Mouse (Mus musculus): ENCODE data around the gene Nkiras2. TPM values are rescaled to one million over a fixed set of nuclear protein-coding genes. Genes with fewer than 3 reads are reported as not detected.
A peak's percentile ranks its signal among the peaks of the same experiment; 100 is the strongest.
"Not testable (repeated sequence)": the region's sequence is repeated elsewhere in the genome, so short reads cannot be mapped to it uniquely, and the experiment has no call there.

The Nkiras2 gene
- polyA plus RNA-seq, 1 experiment from 2014 or later = 63.1 TPM

DNA sequence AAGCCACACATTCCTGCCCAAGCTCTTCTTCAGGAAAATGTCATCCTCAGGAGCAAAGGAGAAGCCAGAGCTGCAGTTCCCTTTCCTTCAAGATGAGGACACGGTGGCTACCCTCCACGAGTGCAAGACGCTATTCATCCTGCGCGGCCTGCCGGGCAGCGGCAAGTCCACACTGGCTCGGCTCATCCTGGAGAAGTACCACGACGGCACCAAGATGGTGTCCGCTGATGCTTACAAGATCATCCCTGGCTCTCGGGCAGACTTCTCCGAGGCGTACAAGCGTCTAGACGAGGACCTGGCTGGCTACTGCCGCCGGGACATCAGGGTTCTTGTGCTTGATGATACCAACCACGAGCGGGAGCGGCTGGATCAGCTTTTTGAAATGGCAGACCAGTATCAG lies 42.8 kb upstream of the Nkiras2 start:
- no peak for ATAC-seq (ENCODE audit: insufficient number of reproducible peaks, insufficient read depth, low FRiP score, low read depth)
- Histone ChIP-seq H3K4me2 (replicated peaks; ENCODE audit: low read depth, low read length) (no peak overlapping the region), H3K27ac (ENCODE audit: low read length) (no peak overlapping the region), H3K4me1 (ENCODE audit: control insufficient read depth, insufficient read depth, low read length) (peaks cover 4% of the 10 kb centered on the region; the same call in 1 of the 2 replicates), H3K9me3 (ENCODE audit: control insufficient read depth, low read depth, low read length) (no peaks in the 10 kb centered on the region), H3K4me3 (ENCODE audit: low read depth, low read length) (no peak overlapping the region; the same call in 1 of the 2 replicates), H3K36me3 (ENCODE audit: control insufficient read depth, insufficient read depth, low read length) (peaks cover 20% of the 10 kb centered on the region; the same call in 1 of the 2 replicates), H3K27me3 (ENCODE audit: control insufficient read depth, insufficient read depth, low read length) (no peaks in the 10 kb centered on the region; the same call in 1 of the 2 replicates), H3K9ac (replicated peaks; ENCODE audit: low read depth, low read length) (no peak overlapping the region)
- WGBS = 64% methylated on average over 21 of the region's 21 CpGs

GRCm38 (mm10) chr11:100577852-100578599 lies 41.0 kb upstream of the Nkiras2 start:
- H3K9me3 ChIP-seq (ENCODE audit: control insufficient read depth, low read depth, low read length) = no peaks in the 10 kb centered on the region
- H3K36me3 ChIP-seq (ENCODE audit: control insufficient read depth, insufficient read depth, low read length) = peaks cover 31% of the 10 kb centered on the region
- H3K4me1 ChIP-seq (ENCODE audit: control insufficient read depth, insufficient read depth, low read length) = peaks cover 4% of the 10 kb centered on the region; the same call in 1 of the 2 replicates
- no peak overlapping the region for H3K27ac ChIP-seq (ENCODE audit: low read length)
- whole genome bisulfite sequencing = 76% methylated on average over 8 of the region's 8 CpGs
- no peaks in the 10 kb centered on the region for H3K27me3 ChIP-seq (ENCODE audit: control insufficient read depth, insufficient read depth, low read length)
- no peak overlapping the region for H3K9ac ChIP-seq (replicated peaks; ENCODE audit: low read depth, low read length)
- H3K4me2 ChIP-seq (replicated peaks; ENCODE audit: low read depth, low read length) = no peak overlapping the region
- no peak overlapping the region for H3K4me3 ChIP-seq (ENCODE audit: low read depth, low read length)
- ATAC-seq (ENCODE audit: insufficient number of reproducible peaks, insufficient read depth, low FRiP score, low read depth) = no peak

GRCm38 (mm10) chr11:100579116-100579799 lies 39.8 kb upstream of the Nkiras2 start:
- Histone ChIP-seq H3K4me2 (replicated peaks; ENCODE audit: low read depth, low read length) (no peak overlapping the region), H3K27ac (ENCODE audit: low read length) (no peak overlapping the region), H3K27me3 (ENCODE audit: control insufficient read depth, insufficient read depth, low read length) (no peaks in the 10 kb centered on the region), H3K4me3 (ENCODE audit: low read depth, low read length) (no peak overlapping the region), H3K4me1 (ENCODE audit: control insufficient read depth, insufficient read depth, low read length) (peaks cover 4% of the 10 kb centered on the region; the same call in 1 of the 2 replicates), H3K9me3 (ENCODE audit: control insufficient read depth, low read depth, low read length) (no peaks in the 10 kb centered on the region), H3K9ac (replicated peaks; ENCODE audit: low read depth, low read length) (no peak overlapping the region), H3K36me3 (ENCODE audit: control insufficient read depth, insufficient read depth, low read length) (peaks cover 43% of the 10 kb centered on the region)
- WGBS = 92% methylated on average over 9 of the region's 9 CpGs
- ATAC-seq (ENCODE audit: insufficient number of reproducible peaks, insufficient read depth, low FRiP score, low read depth) = no peak

DNA sequence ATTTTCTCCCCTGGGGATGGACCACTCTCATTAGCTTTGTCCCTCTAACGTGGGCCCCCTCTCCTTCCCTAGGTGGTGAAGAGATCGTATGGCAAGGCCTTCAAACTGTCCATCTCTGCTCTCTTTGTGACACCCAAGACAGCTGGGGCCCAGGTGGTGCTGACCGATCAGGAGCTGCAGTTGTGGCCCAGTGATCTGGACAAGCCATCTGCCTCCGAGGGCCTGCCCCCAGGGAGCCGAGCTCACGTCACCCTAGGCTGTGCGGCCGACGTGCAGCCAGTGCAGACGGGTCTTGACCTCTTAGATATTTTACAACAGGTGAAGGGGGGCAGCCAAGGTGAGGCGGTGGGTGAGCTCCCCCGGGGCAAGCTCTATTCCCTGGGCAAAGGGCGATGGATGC lies 38.8 kb upstream of the Nkiras2 start:
- no peak overlapping the region for H3K27ac ChIP-seq (ENCODE audit: low read length)
- H3K9me3 ChIP-seq (ENCODE audit: control insufficient read depth, low read depth, low read length) = no peaks in the 10 kb centered on the region
- H3K27me3 ChIP-seq (ENCODE audit: control insufficient read depth, insufficient read depth, low read length) = no peaks in the 10 kb centered on the region
- no peak for ATAC-seq (ENCODE audit: insufficient number of reproducible peaks, insufficient read depth, low FRiP score, low read depth)
- H3K4me2 ChIP-seq (replicated peaks; ENCODE audit: low read depth, low read length) = no peak overlapping the region
- 94% methylated on average over 13 of the region's 13 CpGs for WGBS
- H3K4me3 ChIP-seq (ENCODE audit: low read depth, low read length) = no peak overlapping the region
- H3K9ac ChIP-seq (replicated peaks; ENCODE audit: low read depth, low read length) = no peak overlapping the region
- peaks cover 3% of the 10 kb centered on the region; the same call in 1 of the 2 replicates for H3K4me1 ChIP-seq (ENCODE audit: control insufficient read depth, insufficient read depth, low read length)
- peaks cover 53% of the 10 kb centered on the region for H3K36me3 ChIP-seq (ENCODE audit: control insufficient read depth, insufficient read depth, low read length)

DNA sequence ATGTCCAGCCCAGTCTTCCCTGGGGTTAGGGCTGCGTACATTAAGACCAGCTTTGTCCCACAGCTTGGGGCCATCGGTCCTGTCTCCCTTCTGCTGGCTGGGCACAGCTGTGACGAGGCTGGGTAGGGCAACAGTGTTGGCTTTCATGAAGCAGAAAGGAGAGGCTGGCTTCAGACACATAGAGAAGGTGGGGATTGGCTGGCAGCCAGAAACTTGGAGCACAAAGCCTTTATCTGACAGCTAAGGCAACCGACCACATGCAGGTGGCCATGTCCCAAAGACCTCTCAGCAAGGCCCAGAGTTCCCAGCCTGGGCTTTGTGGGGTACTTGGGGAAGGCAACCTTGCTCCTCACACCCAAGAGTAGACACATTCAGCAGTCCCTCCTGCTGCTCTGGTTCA lies 37.3 kb upstream of the Nkiras2 start:
- H3K27ac ChIP-seq (ENCODE audit: low read length) = no peak overlapping the region
- H3K9me3 ChIP-seq (ENCODE audit: control insufficient read depth, low read depth, low read length) = no peaks in the 10 kb centered on the region
- 63% methylated on average over 4 of the region's 4 CpGs for WGBS
- peak; percentile 26; the same call in 1 of the 2 replicates for ATAC-seq (ENCODE audit: insufficient number of reproducible peaks, insufficient read depth, low FRiP score, low read depth)
- peaks cover 66% of the 10 kb centered on the region for H3K36me3 ChIP-seq (ENCODE audit: control insufficient read depth, insufficient read depth, low read length)
- H3K4me3 ChIP-seq (ENCODE audit: low read depth, low read length) = no peak overlapping the region
- no peak overlapping the region for H3K9ac ChIP-seq (replicated peaks; ENCODE audit: low read depth, low read length)
- no peaks in the 10 kb centered on the region for H3K27me3 ChIP-seq (ENCODE audit: control insufficient read depth, insufficient read depth, low read length)
- H3K4me1 ChIP-seq (ENCODE audit: control insufficient read depth, insufficient read depth, low read length) = no peaks in the 10 kb centered on the region
- no peak overlapping the region for H3K4me2 ChIP-seq (replicated peaks; ENCODE audit: low read depth, low read length)

GRCm38 (mm10) chr11:100582413-100582812 lies 36.6 kb upstream of the Nkiras2 start:
- H3K9ac ChIP-seq (replicated peaks; ENCODE audit: low read depth, low read length); H3K4me3 ChIP-seq (ENCODE audit: low read depth, low read length); H3K27ac ChIP-seq (ENCODE audit: low read length); H3K27me3 ChIP-seq (ENCODE audit: control insufficient read depth, insufficient read depth, low read length); H3K4me1 ChIP-seq (ENCODE audit: control insufficient read depth, insufficient read depth, low read length); ATAC-seq (ENCODE audit: insufficient number of reproducible peaks, insufficient read depth, low FRiP score, low read depth); H3K9me3 ChIP-seq (ENCODE audit: control insufficient read depth, low read depth, low read length); H3K4me2 ChIP-seq (replicated peaks; ENCODE audit: low read depth, low read length): not testable (repeated sequence)
- peaks cover 73% of the 10 kb centered on the region for H3K36me3 ChIP-seq (ENCODE audit: control insufficient read depth, insufficient read depth, low read length)
- 95% methylated on average over 1 of the region's 1 CpGs for WGBS

GRCm38 (mm10) chr11:100582836-100583235 lies 36.2 kb upstream of the Nkiras2 start:
- H3K9me3 ChIP-seq (ENCODE audit: control insufficient read depth, low read depth, low read length) = no peaks in the 10 kb centered on the region
- no peaks in the 10 kb centered on the region for H3K4me1 ChIP-seq (ENCODE audit: control insufficient read depth, insufficient read depth, low read length)
- no peak for ATAC-seq (ENCODE audit: insufficient number of reproducible peaks, insufficient read depth, low FRiP score, low read depth)
- H3K4me3 ChIP-seq (ENCODE audit: low read depth, low read length) = no peak overlapping the region
- H3K4me2 ChIP-seq (replicated peaks; ENCODE audit: low read depth, low read length) = no peak overlapping the region
- H3K27ac ChIP-seq (ENCODE audit: low read length) = no peak overlapping the region
- 94% methylated on average over 2 of the region's 2 CpGs for WGBS
- H3K27me3 ChIP-seq (ENCODE audit: control insufficient read depth, insufficient read depth, low read length) = no peaks in the 10 kb centered on the region
- peaks cover 77% of the 10 kb centered on the region for H3K36me3 ChIP-seq (ENCODE audit: control insufficient read depth, insufficient read depth, low read length)
- no peak overlapping the region for H3K9ac ChIP-seq (replicated peaks; ENCODE audit: low read depth, low read length)

GRCm38 (mm10) chr11:100584561-100584961 lies 34.5 kb upstream of the Nkiras2 start:
- Histone ChIP-seq H3K4me3 (ENCODE audit: low read depth, low read length) (no peak overlapping the region), H3K9ac (replicated peaks; ENCODE audit: low read depth, low read length) (no peak overlapping the region), H3K27ac (ENCODE audit: low read length) (no peak overlapping the region), H3K9me3 (ENCODE audit: control insufficient read depth, low read depth, low read length) (no peaks in the 10 kb centered on the region), H3K27me3 (ENCODE audit: control insufficient read depth, insufficient read depth, low read length) (no peaks in the 10 kb centered on the region), H3K4me1 (ENCODE audit: control insufficient read depth, insufficient read depth, low read length) (no peaks in the 10 kb centered on the region), H3K4me2 (replicated peaks; ENCODE audit: low read depth, low read length) (no peak overlapping the region), H3K36me3 (ENCODE audit: control insufficient read depth, insufficient read depth, low read length) (peaks cover 85% of the 10 kb centered on the region)
- WGBS = 93% methylated on average over 7 of the region's 7 CpGs
- no peak for ATAC-seq (ENCODE audit: insufficient number of reproducible peaks, insufficient read depth, low FRiP score, low read depth)

All from stomach, embryonic 14.5 days (tissue).